ENCODE assay signal across 9 mouse cellular contexts in the genomic region with DNA sequence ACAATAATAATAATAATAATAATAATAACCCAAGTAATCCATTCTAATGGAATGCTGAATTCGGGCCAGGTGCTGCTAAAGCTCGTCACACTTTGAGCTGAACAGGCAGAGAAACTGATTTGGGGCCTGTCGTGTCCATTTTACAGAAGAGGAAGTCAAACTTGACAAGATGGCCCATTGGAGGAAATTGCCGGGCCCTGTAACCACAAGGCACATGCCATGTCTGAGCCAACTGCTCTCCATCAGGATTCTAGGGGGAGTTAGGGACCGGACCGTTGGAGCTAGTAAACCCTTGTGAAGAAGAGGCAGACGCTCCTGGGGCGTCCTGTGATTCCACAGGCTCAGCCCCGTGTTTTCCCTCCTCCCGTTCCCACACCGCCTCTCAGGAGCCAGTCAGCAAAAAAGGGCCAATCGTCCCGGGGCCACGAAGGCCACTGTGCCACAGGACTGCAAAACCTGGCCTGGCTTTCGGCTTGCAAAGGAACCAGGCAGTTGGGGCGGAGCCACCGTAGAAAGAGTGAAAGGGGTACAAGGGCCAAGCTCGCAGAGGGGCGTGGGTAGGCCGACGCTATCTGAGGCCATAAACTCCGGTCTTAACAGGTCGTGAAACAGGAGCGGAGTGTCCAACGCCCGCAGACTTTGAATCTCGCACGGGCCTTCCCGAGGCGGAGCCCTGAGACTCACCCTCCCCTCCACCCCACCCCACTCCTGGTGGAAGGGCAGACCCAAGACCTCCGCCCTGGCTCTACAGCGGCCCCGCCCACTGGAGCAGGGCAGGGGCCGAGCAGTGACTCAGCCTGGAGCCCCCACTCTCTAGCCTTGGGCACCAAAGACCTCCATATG. TPM values are rescaled to one million over a fixed set of nuclear protein-coding genes. Genes with fewer than 3 reads are reported as not detected.
DNase-seq lines count a peak whose midpoint lies in the region; ATAC-seq and TF ChIP-seq lines count a peak whose summit lies in the region.
"Had no signal": no experiment of that assay in that cellular context is flagged by ENCODE, and none has a peak within 500 bp of the region (broad histone marks: within the 10 kb centered on the region; RNA-seq: fewer than 3 reads in every experiment).

No protein-coding gene starts in this region.

- H3K4me1 ChIP-seq in cerebellum, adult 2 months (ENCODE audit: control insufficient read depth, insufficient read depth, low read length) = no peaks in the 10 kb centered on the region; the same call in 1 of the 2 replicates
- H3K4me1 ChIP-seq in kidney, adult 2 months (ENCODE audit: control insufficient read depth, insufficient read depth, low read length) = no peaks in the 10 kb centered on the region; the same call in 1 of the 2 replicates
- no peaks in the 10 kb centered on the region; the same call in 1 of the 2 replicates for H3K4me1 ChIP-seq in lung, embryonic 14.5 days (ENCODE audit: insufficient read depth)
- peaks cover 8% of the 10 kb centered on the region for H3K4me1 ChIP-seq in olfactory bulb, adult 2 months (ENCODE audit: control insufficient read depth, insufficient read depth, low read length)

- no peaks in the 10 kb centered on the region for H3K9me3 ChIP-seq in lung, embryonic 14.5 days (ENCODE audit: low read depth, low read length)

- peak overlapping the region; percentile 42 for H3K4me3 ChIP-seq in cerebellum, adult 2 months (replicated peaks; ENCODE audit: insufficient read depth, low read depth, low read length)
- peak overlapping the region; percentile 42 for H3K4me3 ChIP-seq in kidney, adult 2 months (ENCODE audit: insufficient read depth, low read depth, low read length)
- peak overlapping the region; percentile 47 for H3K4me3 ChIP-seq in lung, embryonic 14.5 days (ENCODE audit: low read depth, low read length)
- peak overlapping the region; percentile 7; the same call in 1 of the 2 replicates for H3K4me3 ChIP-seq in olfactory bulb, adult 2 months (ENCODE audit: insufficient read depth, low read depth, low read length)

- peak overlapping the region; percentile 52 for H3K9ac ChIP-seq in lung, embryonic 14.5 days

- no peaks in the 10 kb centered on the region for H3K36me3 ChIP-seq in kidney, adult 2 months (ENCODE audit: control insufficient read depth, insufficient read depth, low read length)
- peaks cover 9% of the 10 kb centered on the region; the same call in 1 of the 2 replicates for H3K36me3 ChIP-seq in lung, embryonic 14.5 days (ENCODE audit: insufficient read depth)

- H3K27ac ChIP-seq in cerebellum, adult 2 months (ENCODE audit: insufficient read depth, low read length) = no peak overlapping the region
- 0 out of 2 replicates have a peak overlapping the region, but pooled peaks have one; percentile 6 for H3K27ac ChIP-seq in kidney, adult 2 months (ENCODE audit: insufficient read depth, low read depth, low read length)
- peak overlapping the region; percentile 74 for H3K27ac ChIP-seq in lung, embryonic 14.5 days (ENCODE audit: low read depth)
- no peak overlapping the region for H3K27ac ChIP-seq in olfactory bulb, adult 2 months (ENCODE audit: insufficient read depth, low read depth, low read length)

- peak; percentile 68 for ATAC-seq in lung, embryonic 14.5 days (ENCODE audit: insufficient read depth)
- no peak for ATAC-seq in CD4-positive, CD25-positive, alpha-beta regulatory T cell, adult 4 months

- peak; percentile 10 to 16 for DNase-seq in cerebellum, adult 2 months
- DNase-seq in cerebellum, adult 18-20 months = no peak
- DNase-seq in adrenal gland, postnatal 25 days = peak; percentile 72
- peak; percentile 42 for DNase-seq in gastrocnemius, postnatal 10 days
- peak; percentile 90 for DNase-seq in kidney, adult 2 months
- peak; percentile 70 for DNase-seq in lung, embryonic 14.5 days

- TF ChIP-seq CTCF in cerebellum, adult 2 months (IDR thresholded peaks at IDR 0.05; ENCODE audit: borderline replicate concordance, insufficient read depth, low read depth, low read length) = no peak
- TF ChIP-seq CTCF in kidney, adult 2 months (conservative IDR thresholded peaks at IDR 0.05; ENCODE audit: insufficient read depth, insufficient read length, low read depth, low read length) = no peak
- TF ChIP-seq CTCF in lung, embryonic 14.5 days (IDR thresholded peaks at IDR 0.05; ENCODE audit: low read depth) = no peak
- no peak for TF ChIP-seq CTCF in olfactory bulb, adult 2 months (IDR thresholded peaks at IDR 0.05; ENCODE audit: insufficient read depth, low read depth, low read length)

- no peaks in the 10 kb centered on the region; the same call in 1 of the 2 replicates for H3K27me3 ChIP-seq in cerebellum, adult 2 months (ENCODE audit: control insufficient read depth, insufficient read depth, low read length)
- H3K27me3 ChIP-seq in kidney, adult 2 months (replicated peaks; ENCODE audit: control insufficient read depth, insufficient read depth, low read length) = no peaks in the 10 kb centered on the region
- peaks cover 38% of the 10 kb centered on the region for H3K27me3 ChIP-seq in lung, embryonic 14.5 days (ENCODE audit: insufficient read depth, low read length)

- H3K4me2 ChIP-seq in lung, embryonic 14.5 days = peak overlapping the region; percentile 62

- no peak for TF ChIP-seq POLR2A in cerebellum, adult 2 months (IDR thresholded peaks at IDR 0.05; ENCODE audit: borderline replicate concordance, insufficient read depth, low read length)
- TF ChIP-seq POLR2A in kidney, adult 2 months (IDR thresholded peaks at IDR 0.05; ENCODE audit: low read depth, low read length) = no peak
- no peak for TF ChIP-seq POLR2A in olfactory bulb, adult 2 months (IDR thresholded peaks at IDR 0.05; ENCODE audit: insufficient read depth, low read depth, low read length)

- 6% methylated on average over 34 of the region's 34 CpGs for WGBS in cerebellum, adult 2 months
- WGBS in kidney, adult 2 months = 4% methylated on average over 34 of the region's 34 CpGs
- 5% methylated on average over 34 of the region's 34 CpGs for WGBS in lung, embryonic 14.5 days
- WGBS in olfactory bulb, adult 2 months = 21% methylated on average over 34 of the region's 34 CpGs

RNA-seq across cellular contexts. Expression of a gene that starts 1.4 kb away (rescaled TPM):
- polyA plus RNA-seq in cerebellum, adult 2 months (2012; rRNA removed) = 0.61 and 1.1 TPM in 2 replicates
- total RNA-seq in adrenal gland, postnatal 25 days (2021) = 0.36 and 1.00 TPM in 2 replicates
- total RNA-seq in gastrocnemius, postnatal 10 days (2021) = 1 to 10 TPM; 1.4 to 1.7 TPM
- polyA plus RNA-seq in kidney, adult 2 months (2012; rRNA removed) = 82.8 and 88.0 TPM in 2 replicates
- polyA plus RNA-seq in lung, embryonic 14.5 days (2014; fragmentation: Nextera tagmentation; extraction: Ambion mirVana) = 183 and 192 TPM in 2 replicates
- polyA plus RNA-seq in olfactory bulb, adult 2 months (2012; ENCODE audit: insufficient read depth, insufficient read length, low replicate concordance, missing spikeins) = not detected in 2 replicates
- under 1 TPM in 1 of 2 experiments, not detected in 1; 0.30 TPM for polyA plus RNA-seq in CD4-positive, CD25-positive, alpha-beta regulatory T cell, adult 4 months (2017; shearing (Covaris generic))

RNA-seq across cellular contexts. Expression of a gene that starts 25.1 kb away (rescaled TPM):
- polyA plus RNA-seq in cerebellum, adult 2 months (2012; rRNA removed) = 1.1 and 2.1 TPM in 2 replicates
- 1.5 and 1.8 TPM in 2 replicates for total RNA-seq in adrenal gland, postnatal 25 days (2021)
- total RNA-seq in gastrocnemius, postnatal 10 days (2021) = 1 to 10 TPM; 1.5 to 2.5 TPM
- 20.7 and 25.0 TPM in 2 replicates for polyA plus RNA-seq in kidney, adult 2 months (2012; rRNA removed)
- polyA plus RNA-seq in lung, embryonic 14.5 days (2014; fragmentation: Nextera tagmentation; extraction: Ambion mirVana) = 148 TPM in 2 replicates
- polyA plus RNA-seq in olfactory bulb, adult 2 months (2012; ENCODE audit: insufficient read depth, insufficient read length, low replicate concordance, missing spikeins) = not detected in 2 replicates
- polyA plus RNA-seq in CD4-positive, CD25-positive, alpha-beta regulatory T cell, adult 4 months (2017; shearing (Covaris generic)) = under 1 TPM; 0.44 to 0.97 TPM

RNA-seq across cellular contexts. Expression of a gene that starts 48.8 kb away (rescaled TPM):
- 0.03 TPM in 1 of 2 replicates, not detected in the other for polyA plus RNA-seq in cerebellum, adult 2 months (2012; rRNA removed)
- total RNA-seq in adrenal gland, postnatal 25 days (2021) = not detected in 2 replicates
- total RNA-seq in gastrocnemius, postnatal 10 days (2021) = not detected
- 0.02 TPM in 1 of 2 replicates, not detected in the other for polyA plus RNA-seq in kidney, adult 2 months (2012; rRNA removed)
- polyA plus RNA-seq in lung, embryonic 14.5 days (2014; fragmentation: Nextera tagmentation; extraction: Ambion mirVana) = 0.05 TPM in 2 replicates
- not detected in 2 replicates for polyA plus RNA-seq in olfactory bulb, adult 2 months (2012; ENCODE audit: insufficient read depth, insufficient read length, low replicate concordance, missing spikeins)
- not detected for polyA plus RNA-seq in CD4-positive, CD25-positive, alpha-beta regulatory T cell, adult 4 months (2017; shearing (Covaris generic))
- total RNA-seq: gastrocnemius, adult 8-10 months had no signal

Comparison
In these comparisons a context has a peak if more than half of its experiments do, and no peak if none do; other contexts are left out.
1. DNase-seq: peak in cerebellum, adult 2 months (2 of 2), adrenal gland, postnatal 25 days (single experiment), gastrocnemius, postnatal 10 days (single experiment), kidney, adult 2 months (single experiment) and lung, embryonic 14.5 days (single experiment); none in cerebellum, adult 18-20 months (0 of 2).
2. H3K27ac ChIP-seq: peak in kidney, adult 2 months (single experiment) and lung, embryonic 14.5 days (single experiment); none in cerebellum, adult 2 months (single experiment) and olfactory bulb, adult 2 months (single experiment).
3. RNA of a gene that starts 1.4 kb away (polyA plus RNA-seq): 183 to 192 TPM in lung, embryonic 14.5 days, not detected in olfactory bulb, adult 2 months and 82.8 to 88.0 TPM in kidney, adult 2 months; 0.61 to 1.1 TPM in cerebellum, adult 2 months and 0.30 TPM in CD4-positive, CD25-positive, alpha-beta regulatory T cell, adult 4 months; every median in the first group is over 10 times any median in the second.
4. Peak in every context shown above with its lines, with median percentiles within 50 percentile points of each other: H3K4me3 ChIP-seq.